Mouse (Mus musculus) brain, embryonic 14.5 days (tissue): ENCODE results near the gene Ecpas. TPM values are rescaled to one million over a fixed set of nuclear protein-coding genes. Genes with fewer than 3 reads are reported as not detected.

ENCODE experiments used
- DNase-seq: peaks from one replicate; pipeline ENCODE4 v3.0.0-alpha.2; 2011; ENCODE audit warnings: low read depth
- CTCF ChIP-seq: fragments of 200-500 bp; IDR thresholded peaks from 2 replicates; pipeline ENCODE4 v1.5.1; 2012; ENCODE audit warnings: inconsistent platforms, mild to moderate bottlenecking, moderate library complexity, borderline replicate concordance; ENCODE audit not compliant: insufficient read depth, insufficient read length; ENCODE audit errors: extremely low read depth
- POLR2A ChIP-seq: fragments of 200-500 bp; IDR thresholded peaks from 2 replicates; pipeline ENCODE4 v1.6.1; 2012; ENCODE audit warnings: mild to moderate bottlenecking, inconsistent platforms, borderline replicate concordance; ENCODE audit not compliant: poor library complexity, insufficient read depth, insufficient read length, severe bottlenecking; ENCODE audit errors: extremely low read depth
- polyA plus RNA-seq: library from polyadenylated mRNA; depleted of rRNA; stranded (reverse); fragments of >200 nt; gene quantifications from 2 replicates; pipeline ENCODE4 v1.2.3, GENCODE M21; 2012

The Ecpas gene
- polyA plus RNA-seq, 1 experiment = 32.2 TPM

DNA sequence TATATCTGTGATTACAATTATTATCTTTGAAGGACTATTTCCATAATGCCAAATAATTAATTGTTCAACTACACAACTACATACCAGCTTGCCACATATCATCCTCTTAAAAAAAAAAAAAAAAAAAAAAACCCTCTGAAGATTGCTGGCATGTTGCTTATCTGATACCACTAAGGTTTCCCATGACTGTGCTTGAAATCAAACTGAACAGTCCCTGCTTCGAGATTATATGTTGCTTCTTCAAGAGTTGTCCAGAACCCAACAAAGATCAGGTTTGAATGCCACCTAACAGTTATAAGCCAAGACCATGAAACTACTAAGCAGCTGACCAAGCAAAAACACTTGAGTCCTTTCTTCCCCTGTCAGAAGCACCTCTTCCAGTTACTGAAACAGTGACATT lies 5.1 kb downstream of the Ecpas start:
- TF ChIP-seq CTCF = no peak
- no peak for DNase-seq

GRCm38 (mm10) chr4:58898318-58898717 lies 14.2 kb downstream of the Ecpas start:
- no peak for DNase-seq
- TF ChIP-seq POLR2A (no peak), CTCF (no peak)

GRCm38 (mm10) chr4:58897436-58897835 lies 15.1 kb downstream of the Ecpas start:
- TF ChIP-seq CTCF (no peak), POLR2A (no peak)
- no peak for DNase-seq

- TF ChIP-seq POLR2A (no peak), CTCF (no peak)
- no peak for DNase-seq
Measured at GRCm38 (mm10) chr4:58894399-58894798, 18.1 kb downstream of the Ecpas start.

- DNase-seq = no peak
- TF ChIP-seq POLR2A = no peak
- TF ChIP-seq CTCF = no peak
Measured at GRCm38 (mm10) chr4:58890035-58890782, 22.3 kb downstream of the Ecpas start.

DNA sequence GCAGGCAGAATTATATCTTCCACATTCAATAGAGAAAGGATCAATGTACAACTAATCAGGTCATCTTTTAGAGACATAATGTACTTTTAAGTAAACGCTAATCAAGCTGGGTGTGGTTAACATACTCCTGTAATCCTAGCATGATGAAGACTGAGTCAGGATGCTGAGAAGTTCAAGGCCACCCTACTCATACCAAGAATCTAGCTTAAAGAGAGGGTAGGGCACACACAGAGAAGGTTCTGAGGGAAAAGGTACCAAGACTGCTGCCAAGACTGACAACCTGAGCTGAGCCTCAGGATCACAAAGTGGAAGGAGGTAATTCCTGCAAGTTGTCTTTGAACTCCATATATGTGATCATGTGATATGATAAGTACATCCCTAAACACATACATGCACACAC lies 24.0 kb downstream of the Ecpas start:
- TF ChIP-seq CTCF (no peak), POLR2A (no peak)
- DNase-seq = no peak

DNA sequence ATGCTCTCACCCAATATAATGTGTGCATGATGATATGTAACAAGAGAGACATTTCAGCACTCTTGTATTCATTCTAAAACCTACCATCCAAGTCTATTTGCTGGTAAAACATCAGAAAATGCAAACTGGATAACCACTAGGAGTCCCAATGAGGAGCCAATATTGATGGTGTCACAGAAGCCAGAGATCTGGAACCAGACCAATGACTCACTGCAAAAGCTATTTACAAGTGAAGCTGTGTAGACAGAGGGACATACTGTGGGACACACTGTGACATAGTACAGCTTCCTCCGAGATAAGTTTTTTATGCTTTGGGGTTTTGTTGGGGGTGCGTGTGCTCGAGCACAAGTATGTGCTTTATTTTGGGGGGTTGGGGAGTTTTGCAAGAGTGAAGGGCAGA lies 24.9 kb downstream of the Ecpas start:
- no peak for DNase-seq
- TF ChIP-seq CTCF (no peak), POLR2A (no peak)

DNA sequence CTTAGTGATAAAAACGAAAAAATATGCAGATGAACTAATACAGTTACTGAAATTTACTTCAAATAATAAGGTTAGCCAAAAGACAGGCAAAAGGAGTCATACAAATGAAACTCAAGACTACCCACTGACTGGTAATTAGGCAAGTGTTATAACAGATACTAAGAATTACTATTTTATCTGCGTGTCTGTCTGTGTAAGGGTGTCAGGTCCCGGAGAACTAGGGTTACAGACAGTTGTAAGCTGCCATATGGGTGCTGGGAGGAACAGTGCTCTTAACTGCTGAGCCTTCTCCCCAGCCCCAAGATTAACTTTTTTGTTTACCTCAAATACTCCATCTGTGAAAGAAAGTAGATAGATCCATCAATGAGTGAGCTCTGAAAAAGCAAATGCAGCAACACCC lies 25.8 kb downstream of the Ecpas start:
- no peak for TF ChIP-seq POLR2A
- TF ChIP-seq CTCF = no peak
- no peak for DNase-seq

GRCm38 (mm10) chr4:58885341-58885740 lies 27.2 kb downstream of the Ecpas start:
- no peak for TF ChIP-seq POLR2A
- TF ChIP-seq CTCF = no peak
- DNase-seq = no peak

GRCm38 (mm10) chr4:58883841-58884240 lies 28.7 kb downstream of the Ecpas start:
- TF ChIP-seq CTCF (no peak), POLR2A (no peak)
- DNase-seq = no peak

- TF ChIP-seq POLR2A = no peak
- no peak for TF ChIP-seq CTCF
- DNase-seq = no peak
Measured at GRCm38 (mm10) chr4:58874373-58874772, 38.2 kb downstream of the Ecpas start.

DNA sequence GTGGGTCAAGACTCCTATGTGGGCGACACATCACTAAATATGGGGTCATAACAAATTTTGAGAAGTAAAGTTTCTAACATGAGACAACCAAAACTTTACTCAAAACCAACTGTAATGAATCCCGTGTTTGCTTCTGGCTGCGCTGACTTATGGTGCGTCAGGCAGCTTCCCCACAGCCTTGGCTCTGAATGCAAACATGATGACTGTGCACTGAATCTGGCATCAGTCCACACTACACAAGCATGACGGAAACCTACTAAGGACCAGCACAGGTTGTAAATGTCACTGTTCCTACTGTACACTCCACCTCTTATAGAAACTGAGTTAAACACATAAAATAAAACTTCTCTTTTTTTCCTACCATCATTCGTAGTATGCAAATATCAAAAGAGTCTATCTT lies 45.3 kb downstream of the Ecpas start:
- DNase-seq = peak; percentile 42
- TF ChIP-seq CTCF = no peak
- no peak for TF ChIP-seq POLR2A
